Mouse (Mus musculus): ENCODE measurements at regions not wholly inside any gene's neighbourhood (a gene's known extent, or its start where the extent isn't known, plus 50 kb on each side); places are given as distances from the start of the nearest gene placed in this dataset.

- no peaks in the 10 kb centered on the region for H3K9me3 ChIP-seq (replicated peaks; ENCODE audit: control insufficient read depth, low read length)
- no peak overlapping the region for H3K4me3 ChIP-seq (ENCODE audit: low read depth, low read length)
- ATAC-seq (no peak), DNase-seq (ENCODE audit: low spot score) (no peak)
- H3K27me3 ChIP-seq (replicated peaks; ENCODE audit: control insufficient read depth, insufficient read depth, low read length) = no peaks in the 10 kb centered on the region
- no peaks in the 10 kb centered on the region for H3K4me1 ChIP-seq (ENCODE audit: control insufficient read depth, insufficient read depth, low read length)
- H3K9ac ChIP-seq (ENCODE audit: low read length) = no peak overlapping the region
- no peaks in the 10 kb centered on the region for H3K36me3 ChIP-seq (ENCODE audit: control insufficient read depth, insufficient read depth, low read length)
- H3K27ac ChIP-seq (ENCODE audit: low read depth, low read length) = no peak overlapping the region
- 87% methylated on average over 15 of the region's 15 CpGs for WGBS
- no peak overlapping the region for H3K4me2 ChIP-seq (ENCODE audit: low read length)
These were observed 254.2 kb downstream of the Uaca start for GRCm38 (mm10) chr9:61048576-61048975.

- peaks cover 12% of the 10 kb centered on the region for H3K4me1 ChIP-seq (ENCODE audit: control insufficient read depth, insufficient read depth, low read length)
- H3K4me3 ChIP-seq (ENCODE audit: low read depth, low read length) = no peak overlapping the region
- no peak overlapping the region for H3K27ac ChIP-seq (ENCODE audit: low read depth, low read length)
- no peaks in the 10 kb centered on the region for H3K36me3 ChIP-seq (ENCODE audit: control insufficient read depth, insufficient read depth, low read length)
- H3K9me3 ChIP-seq (replicated peaks; ENCODE audit: control insufficient read depth, low read length) = no peaks in the 10 kb centered on the region
- 95% methylated on average over 12 of the region's 12 CpGs for WGBS
- H3K27me3 ChIP-seq (replicated peaks; ENCODE audit: control insufficient read depth, insufficient read depth, low read length) = no peaks in the 10 kb centered on the region
- ATAC-seq = no peak
- no peak for DNase-seq (ENCODE audit: low spot score)
- no peak overlapping the region for H3K4me2 ChIP-seq (ENCODE audit: low read length)
- no peak overlapping the region for H3K9ac ChIP-seq (ENCODE audit: low read length)
These were observed 258.3 kb downstream of the Uaca start for GRCm38 (mm10) chr9:61052621-61053020.

- ATAC-seq (peak; percentile 48; the same call in 1 of the 2 replicates), DNase-seq (ENCODE audit: low spot score) (peak; percentile 58)
- no peaks in the 10 kb centered on the region for H3K27me3 ChIP-seq (replicated peaks; ENCODE audit: control insufficient read depth, insufficient read depth, low read length)
- peaks cover 12% of the 10 kb centered on the region for H3K4me1 ChIP-seq (ENCODE audit: control insufficient read depth, insufficient read depth, low read length)
- no peak overlapping the region for H3K9ac ChIP-seq (ENCODE audit: low read length)
- WGBS = 36% methylated on average over 3 of the region's 3 CpGs
- H3K4me2 ChIP-seq (ENCODE audit: low read length) = no peak overlapping the region
- no peaks in the 10 kb centered on the region; the same call in 1 of the 2 replicates for H3K9me3 ChIP-seq (replicated peaks; ENCODE audit: control insufficient read depth, low read length)
- no peak overlapping the region for H3K27ac ChIP-seq (ENCODE audit: low read depth, low read length)
- H3K36me3 ChIP-seq (ENCODE audit: control insufficient read depth, insufficient read depth, low read length) = no peaks in the 10 kb centered on the region
- no peak overlapping the region for H3K4me3 ChIP-seq (ENCODE audit: low read depth, low read length)
These were observed 260.1 kb downstream of the Uaca start for GRCm38 (mm10) chr9:61054427-61054826.

GRCm38 (mm10) chr9:61055392-61055791, 261.1 kb downstream of the Uaca start:
- 93% methylated on average over 3 of the region's 3 CpGs for WGBS
- DNase-seq (ENCODE audit: low spot score) (no peak), ATAC-seq (no peak)
- H3K27ac ChIP-seq (ENCODE audit: low read depth, low read length) = no peak overlapping the region
- peaks cover 12% of the 10 kb centered on the region for H3K4me1 ChIP-seq (ENCODE audit: control insufficient read depth, insufficient read depth, low read length)
- no peaks in the 10 kb centered on the region for H3K36me3 ChIP-seq (ENCODE audit: control insufficient read depth, insufficient read depth, low read length)
- H3K4me3 ChIP-seq (ENCODE audit: low read depth, low read length) = no peak overlapping the region
- no peak overlapping the region for H3K9ac ChIP-seq (ENCODE audit: low read length)
- no peak overlapping the region for H3K4me2 ChIP-seq (ENCODE audit: low read length)
- no peaks in the 10 kb centered on the region; the same call in 1 of the 2 replicates for H3K9me3 ChIP-seq (replicated peaks; ENCODE audit: control insufficient read depth, low read length)
- no peaks in the 10 kb centered on the region for H3K27me3 ChIP-seq (replicated peaks; ENCODE audit: control insufficient read depth, insufficient read depth, low read length)

- H3K27ac ChIP-seq (ENCODE audit: low read depth, low read length) = no peak overlapping the region
- ATAC-seq (no peak; the same call in none of the 2 replicates), DNase-seq (ENCODE audit: low spot score) (no peak)
- peaks cover 12% of the 10 kb centered on the region for H3K4me1 ChIP-seq (ENCODE audit: control insufficient read depth, insufficient read depth, low read length)
- no peak overlapping the region; the same call in 1 of the 2 replicates for H3K9ac ChIP-seq (ENCODE audit: low read length)
- no peaks in the 10 kb centered on the region for H3K27me3 ChIP-seq (replicated peaks; ENCODE audit: control insufficient read depth, insufficient read depth, low read length)
- H3K9me3 ChIP-seq (replicated peaks; ENCODE audit: control insufficient read depth, low read length) = no peaks in the 10 kb centered on the region; the same call in 1 of the 2 replicates
- no peak overlapping the region for H3K4me3 ChIP-seq (ENCODE audit: low read depth, low read length)
- WGBS = 84% methylated on average over 15 of the region's 15 CpGs
- H3K4me2 ChIP-seq (ENCODE audit: low read length) = no peak overlapping the region
- no peaks in the 10 kb centered on the region for H3K36me3 ChIP-seq (ENCODE audit: control insufficient read depth, insufficient read depth, low read length)
These were observed 261.8 kb downstream of the Uaca start for GRCm38 (mm10) chr9:61055928-61056730.

- H3K27me3 ChIP-seq (replicated peaks; ENCODE audit: control insufficient read depth, insufficient read depth, low read length) = no peaks in the 10 kb centered on the region
- H3K4me3 ChIP-seq (ENCODE audit: low read depth, low read length) = no peak overlapping the region
- H3K27ac ChIP-seq (ENCODE audit: low read depth, low read length) = no peak overlapping the region
- 0 out of 2 replicates have a peak overlapping the region, but pooled peaks have one; percentile 5 for H3K4me2 ChIP-seq (ENCODE audit: low read length)
- DNase-seq (ENCODE audit: low spot score) = peak; percentile 64
- H3K9me3 ChIP-seq (replicated peaks; ENCODE audit: control insufficient read depth, low read length) = no peaks in the 10 kb centered on the region; the same call in 1 of the 2 replicates
- peaks cover 12% of the 10 kb centered on the region for H3K4me1 ChIP-seq (ENCODE audit: control insufficient read depth, insufficient read depth, low read length)
- H3K9ac ChIP-seq (ENCODE audit: low read length) = peak overlapping the region; percentile 22; the same call in 1 of the 2 replicates
- WGBS = 19% methylated on average over 10 of the region's 10 CpGs
- H3K36me3 ChIP-seq (ENCODE audit: control insufficient read depth, insufficient read depth, low read length) = no peaks in the 10 kb centered on the region
- ATAC-seq = peak; percentile 51
These were observed 262.5 kb downstream of the Uaca start for GRCm38 (mm10) chr9:61056731-61057270.

- no peak for ATAC-seq
These were observed 264.9 kb downstream of the Uaca start for GRCm38 (mm10) chr9:61059225-61059624.

GRCm38 (mm10) chr9:61060958-61061357, 266.6 kb downstream of the Uaca start:
- 78% methylated on average over 8 of the region's 8 CpGs for WGBS
- H3K4me2 ChIP-seq (ENCODE audit: low read length) = no peak overlapping the region

More at GRCm38 (mm10) chr9:61059225-61059624, 264.9 kb downstream of the Uaca start:
- no peak for DNase-seq (ENCODE audit: low spot score)
- H3K9me3 ChIP-seq (replicated peaks; ENCODE audit: control insufficient read depth, low read length) = no peaks in the 10 kb centered on the region; the same call in 1 of the 2 replicates
- H3K9ac ChIP-seq (ENCODE audit: low read length) = no peak overlapping the region
- no peak overlapping the region for H3K27ac ChIP-seq (ENCODE audit: low read depth, low read length)
- H3K36me3 ChIP-seq (ENCODE audit: control insufficient read depth, insufficient read depth, low read length) = no peaks in the 10 kb centered on the region
- H3K27me3 ChIP-seq (replicated peaks; ENCODE audit: control insufficient read depth, insufficient read depth, low read length) = no peaks in the 10 kb centered on the region
- H3K4me2 ChIP-seq (ENCODE audit: low read length) = no peak overlapping the region
- peaks cover 17% of the 10 kb centered on the region for H3K4me1 ChIP-seq (ENCODE audit: control insufficient read depth, insufficient read depth, low read length)
- no peak overlapping the region for H3K4me3 ChIP-seq (ENCODE audit: low read depth, low read length)

More at GRCm38 (mm10) chr9:61060958-61061357, 266.6 kb downstream of the Uaca start:
- H3K9me3 ChIP-seq (replicated peaks; ENCODE audit: control insufficient read depth, low read length) = no peaks in the 10 kb centered on the region; the same call in 1 of the 2 replicates
- DNase-seq (ENCODE audit: low spot score) = no peak
- H3K36me3 ChIP-seq (ENCODE audit: control insufficient read depth, insufficient read depth, low read length) = no peaks in the 10 kb centered on the region
- ATAC-seq = no peak
- no peak overlapping the region for H3K4me3 ChIP-seq (ENCODE audit: low read depth, low read length)
- no peaks in the 10 kb centered on the region for H3K27me3 ChIP-seq (replicated peaks; ENCODE audit: control insufficient read depth, insufficient read depth, low read length)
- peaks cover 17% of the 10 kb centered on the region for H3K4me1 ChIP-seq (ENCODE audit: control insufficient read depth, insufficient read depth, low read length)
- no peak overlapping the region for H3K27ac ChIP-seq (ENCODE audit: low read depth, low read length)
- H3K9ac ChIP-seq (ENCODE audit: low read length) = no peak overlapping the region
